Mouse (Mus musculus) hindbrain, embryonic 10.5 days (tissue): Measurements from ENCODE around the gene Ppp5c. TPM values are rescaled to one million over a fixed set of nuclear protein-coding genes. Genes with fewer than 3 reads are reported as not detected.

ENCODE experiments used
- DNase-seq: peaks from one replicate; pipeline ENCODE4 v3.0.0-alpha.2; 2017; ENCODE audit warnings: low spot score
- H3K27ac ChIP-seq: fragments of 300-500 bp; sonication (generic); 2 replicates; pipeline ENCODE4 v1.5.1; 2016; ENCODE audit warnings: mild to moderate bottlenecking, moderate library complexity
- H3K27me3 ChIP-seq: fragments of 300-500 bp; sonication (generic); 2 replicates; pipeline ENCODE4 v1.6.1; 2016; ENCODE audit warnings: mild to moderate bottlenecking; ENCODE audit not compliant: poor library complexity, insufficient read depth, severe bottlenecking
- H3K36me3 ChIP-seq: fragments of 300-500 bp; sonication (generic); 2 replicates; pipeline ENCODE4 v1.6.1; 2016; ENCODE audit warnings: mild to moderate bottlenecking, moderate library complexity
- H3K4me1 ChIP-seq: fragments of 300-500 bp; sonication (generic); replicated peaks from 2 replicates; pipeline ENCODE4 v1.6.1; 2016; ENCODE audit warnings: mild to moderate bottlenecking
- H3K4me3 ChIP-seq: fragments of 300-500 bp; sonication (generic); 2 replicates; pipeline ENCODE4 v1.5.1; 2016; ENCODE audit warnings: mild to moderate bottlenecking, moderate library complexity
- H3K9me3 ChIP-seq: fragments of 300-500 bp; sonication (generic); 2 replicates; pipeline ENCODE4 v1.6.1; 2016; ENCODE audit warnings: mild to moderate bottlenecking, moderate library complexity
- WGBS: fragments of 180-500 bp; shearing (Covaris S2); methylation state at CpG from one replicate; pipeline ENCODE4 v1.1.7; 2016; 5-methylcytosine and 5-hydroxymethylcytosine counted together
- polyA plus RNA-seq: library from polyadenylated mRNA; unstranded; fragments of >200 nt; fragmentation: Nextera tagmentation; extraction: Ambion mirVana; gene quantifications from 2 replicates; pipeline ENCODE4 v1.2.1, GENCODE M21; 2016

Ppp5c gene
- polyA plus RNA-seq, 1 experiment from 2014 or later: 126 TPM

DNA sequence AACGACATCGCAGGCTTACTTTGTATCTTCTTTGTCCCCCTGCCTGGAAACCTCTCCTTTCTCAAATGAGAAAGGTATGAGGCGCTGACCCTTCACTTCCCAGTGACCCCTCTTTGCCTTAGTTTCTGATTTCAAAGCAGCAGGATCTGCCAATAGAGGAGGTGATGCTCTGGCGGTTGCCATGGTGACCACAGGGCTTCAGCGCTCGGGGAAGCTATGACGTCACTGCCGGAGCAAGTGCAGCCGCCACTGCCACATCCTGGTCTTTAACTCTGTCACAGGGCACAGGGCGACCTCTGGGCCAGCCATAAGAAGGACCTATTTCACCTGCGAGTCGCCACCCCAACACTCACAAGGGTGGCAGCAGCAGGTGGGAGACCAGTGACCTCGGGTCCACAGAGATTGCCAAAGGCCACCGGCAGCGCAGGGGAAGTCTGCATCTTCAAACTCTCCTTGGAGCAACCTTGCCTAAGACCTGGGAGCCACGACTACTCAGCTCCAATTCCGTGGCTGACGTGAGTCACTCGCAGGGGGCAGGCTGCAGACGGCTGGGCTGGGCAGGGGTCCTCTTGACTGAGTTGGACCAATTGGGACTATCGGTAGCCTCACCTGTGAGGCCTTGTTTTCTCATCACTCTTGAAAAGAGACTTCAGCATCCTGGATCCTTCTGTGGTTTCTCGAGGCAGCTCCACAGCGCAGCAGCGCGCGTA lies 44.7 kb downstream of the Ppp5c start, which contains the start of gene Gm42372:
Gene Gm42372, plus strand, starts transcription at position 228 of the 710 bp plus-strand sequence.
- peak; percentile 87 for DNase-seq
- Histone ChIP-seq H3K4me1 (peaks cover 49% of the 10 kb centered on the region), H3K27ac (peak within 1 kb of the TSS; percentile 82), H3K36me3 (peaks cover 6% of the 10 kb centered on the region; the same call in 1 of the 2 replicates), H3K9me3 (no peaks in the 10 kb centered on the region), H3K4me3 (peak within 1 kb of the TSS; percentile 53), H3K27me3 (no peaks in the 10 kb centered on the region)
- 22% methylated on average over 26 of the region's 26 CpGs for WGBS

DNA sequence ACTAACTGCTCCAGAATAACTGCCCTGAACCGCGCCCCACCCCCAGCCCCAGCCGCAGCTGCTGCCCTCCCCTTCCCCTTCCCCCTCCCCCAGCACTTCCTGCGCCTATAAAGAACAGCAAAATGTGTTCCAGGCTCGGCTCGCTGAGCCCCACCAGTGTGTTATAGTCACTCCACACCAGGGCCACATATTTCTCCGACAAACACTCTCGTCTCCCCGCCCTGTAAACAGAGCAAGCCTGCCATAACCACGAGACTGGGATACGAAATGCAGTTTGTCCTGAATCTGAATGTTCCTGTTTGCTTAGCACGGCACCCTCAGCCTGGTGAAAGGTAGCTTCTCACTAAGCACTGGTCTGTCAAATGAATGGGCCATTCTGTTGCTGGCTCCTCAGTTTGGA lies 47.4 kb downstream of the Ppp5c start:
- peak; percentile 57 for DNase-seq
- 10% methylated on average over 12 of the region's 12 CpGs for WGBS
- Histone ChIP-seq H3K4me1 (peaks cover 42% of the 10 kb centered on the region), H3K36me3 (peaks cover 3% of the 10 kb centered on the region; the same call in 1 of the 2 replicates), H3K4me3 (peak overlapping the region; percentile 41), H3K27me3 (no peaks in the 10 kb centered on the region), H3K27ac (peak overlapping the region; percentile 87), H3K9me3 (no peaks in the 10 kb centered on the region)

DNA sequence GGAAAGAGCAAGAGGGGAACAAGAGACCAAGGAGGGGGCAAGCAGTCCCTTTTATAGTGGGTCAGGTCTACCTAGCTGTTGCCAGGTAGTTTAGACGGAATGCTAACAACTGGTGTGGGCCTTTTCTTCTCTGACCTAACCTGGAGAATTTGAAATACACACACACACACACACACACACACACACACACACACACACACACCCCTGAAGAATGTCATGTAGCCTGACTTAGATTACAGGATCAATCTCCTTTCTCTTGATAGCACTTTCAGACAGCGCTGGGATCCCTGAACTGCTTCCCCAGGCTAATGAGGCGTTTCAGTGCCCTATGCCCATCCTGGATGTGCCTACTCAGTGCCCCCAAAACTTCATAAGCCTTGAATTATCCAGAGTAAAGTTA lies 49.1 kb downstream of the Ppp5c start:
- Histone ChIP-seq H3K9me3 (no peaks in the 10 kb centered on the region), H3K4me1 (peaks cover 34% of the 10 kb centered on the region), H3K4me3 (no peak overlapping the region), H3K36me3 (no peaks in the 10 kb centered on the region), H3K27ac (no peak overlapping the region), H3K27me3 (no peaks in the 10 kb centered on the region)
- DNase-seq: no peak
- WGBS: 90% methylated on average over 3 of the region's 3 CpGs

DNA sequence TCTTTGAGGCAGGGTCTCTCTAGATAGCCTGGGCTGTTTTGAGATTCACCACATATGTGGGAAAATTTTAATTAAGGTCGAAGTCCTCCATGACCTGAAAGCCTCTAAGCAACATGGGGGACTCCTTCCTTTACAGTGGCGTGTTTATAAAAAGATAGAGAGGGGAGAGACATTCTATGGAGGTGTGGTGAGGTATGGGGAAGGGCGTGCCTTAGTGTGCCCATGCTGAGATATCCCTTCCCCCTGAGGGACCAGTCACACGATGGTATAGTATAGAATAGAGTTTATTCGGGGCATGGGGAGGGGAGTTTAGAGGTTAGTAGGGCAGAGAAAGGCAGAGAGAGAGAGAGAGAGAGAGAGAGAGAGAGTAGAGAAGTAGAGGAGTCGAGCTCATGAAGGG lies 49.6 kb downstream of the Ppp5c start:
- no peak for DNase-seq
- H3K27ac ChIP-seq: no peak overlapping the region
- H3K4me1 ChIP-seq: peaks cover 30% of the 10 kb centered on the region
- no peak overlapping the region for H3K4me3 ChIP-seq
- H3K9me3 ChIP-seq: no peaks in the 10 kb centered on the region
- WGBS: 75% methylated on average over 6 of the region's 6 CpGs
- H3K27me3 ChIP-seq: no peaks in the 10 kb centered on the region
- no peaks in the 10 kb centered on the region for H3K36me3 ChIP-seq

DNA sequence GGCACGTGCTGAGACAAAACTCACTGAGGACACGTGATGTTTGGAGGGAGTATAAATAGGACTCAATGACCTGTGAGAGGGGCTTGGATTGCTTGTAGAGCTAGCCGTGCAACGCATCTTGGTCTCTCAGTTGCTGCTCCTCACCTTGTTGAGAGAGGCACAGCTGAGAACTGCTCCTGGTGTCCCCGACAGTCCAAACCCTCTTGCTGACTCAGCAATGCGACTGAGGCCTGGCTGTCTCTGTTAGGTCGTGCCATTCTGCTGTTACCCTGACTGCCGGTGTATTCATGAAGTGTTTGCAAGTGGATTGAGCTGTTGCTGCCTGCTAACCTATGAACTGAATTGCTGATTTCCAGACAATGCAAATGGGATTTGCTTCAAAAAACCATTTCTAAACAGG lies 51.4 kb downstream of the Ppp5c start:
- DNase-seq: no peak
- WGBS: 63% methylated on average over 8 of the region's 8 CpGs
- Histone ChIP-seq H3K4me3 (no peak overlapping the region), H3K9me3 (no peaks in the 10 kb centered on the region), H3K4me1 (peaks cover 16% of the 10 kb centered on the region; the same call in 1 of the 2 replicates), H3K27ac (no peak overlapping the region), H3K36me3 (no peaks in the 10 kb centered on the region), H3K27me3 (no peaks in the 10 kb centered on the region)

DNA sequence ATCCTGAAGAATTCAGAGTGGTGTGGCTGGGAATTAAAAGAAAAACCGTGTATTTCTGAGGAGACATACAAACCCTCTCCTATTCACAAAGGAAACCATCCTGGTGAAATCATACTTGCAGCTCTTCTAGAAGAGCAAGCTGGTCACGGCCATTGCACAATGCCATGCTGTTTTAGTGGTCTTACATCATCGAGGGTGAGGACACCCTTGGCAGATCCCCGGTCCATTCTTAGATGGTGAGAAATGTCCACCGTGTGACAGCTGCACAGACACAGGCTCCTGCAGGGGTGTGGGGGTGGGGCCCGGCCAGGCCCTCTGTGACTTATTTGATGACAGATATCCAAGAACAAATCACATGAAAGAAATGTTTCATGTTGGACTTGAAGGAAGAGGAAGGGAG lies 53.7 kb downstream of the Ppp5c start:
- DNase-seq: no peak
- no peak overlapping the region for H3K27ac ChIP-seq
- no peaks in the 10 kb centered on the region for H3K27me3 ChIP-seq
- no peaks in the 10 kb centered on the region for H3K4me1 ChIP-seq
- no peak overlapping the region for H3K4me3 ChIP-seq
- 76% methylated on average over 6 of the region's 6 CpGs for WGBS
- no peaks in the 10 kb centered on the region for H3K36me3 ChIP-seq
- H3K9me3 ChIP-seq: 0 out of 2 replicates have a peak, but pooled peaks cover 5% of the 10 kb centered on the region

DNA sequence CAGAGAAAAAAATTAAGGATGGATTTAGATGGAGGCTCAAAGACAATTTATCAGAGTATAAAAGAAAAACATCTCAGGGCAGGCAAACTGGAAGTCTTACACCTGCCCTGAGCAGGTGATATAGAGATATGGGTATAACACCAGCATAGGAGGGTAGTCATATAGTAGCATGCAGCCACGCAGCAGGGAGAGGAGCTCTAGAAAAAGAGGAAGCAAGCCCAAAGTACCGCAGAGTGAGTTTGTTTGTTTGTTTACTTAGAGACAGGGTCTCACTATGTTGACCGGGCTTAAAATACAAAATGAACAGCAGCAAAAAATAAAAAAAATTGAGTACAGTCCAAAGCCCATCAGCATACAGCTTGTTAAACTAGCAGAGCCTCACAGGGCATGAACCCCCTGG lies 56.6 kb downstream of the Ppp5c start:
- Histone ChIP-seq H3K27me3 (no peaks in the 10 kb centered on the region), H3K27ac (no peak overlapping the region), H3K36me3 (no peaks in the 10 kb centered on the region), H3K4me1 (no peaks in the 10 kb centered on the region), H3K4me3 (no peak overlapping the region), H3K9me3 (0 out of 2 replicates have a peak, but pooled peaks cover 5% of the 10 kb centered on the region)
- WGBS: 85% methylated on average over 3 of the region's 3 CpGs
- DNase-seq: no peak

DNA sequence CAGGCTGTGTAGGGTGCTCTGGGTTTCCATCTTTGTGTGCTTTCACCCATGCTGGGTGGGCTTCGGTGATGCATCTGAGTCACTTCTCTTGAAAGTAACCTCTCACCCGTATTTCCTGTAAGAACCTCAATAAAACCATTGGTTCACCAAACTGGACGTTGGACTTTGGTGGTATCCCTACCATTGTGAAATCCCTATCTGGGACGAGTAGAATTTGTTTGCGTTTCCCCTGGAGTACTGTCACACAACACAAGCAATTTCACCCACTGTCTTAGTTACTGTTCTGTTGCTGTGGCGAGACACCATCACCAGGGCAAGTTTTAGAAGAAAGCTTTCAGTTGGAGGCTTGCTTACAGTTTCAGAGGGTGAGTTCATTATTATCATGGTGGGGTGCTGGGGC lies 59.3 kb downstream of the Ppp5c start:
- H3K4me3 ChIP-seq: no peak overlapping the region
- H3K36me3 ChIP-seq: no peaks in the 10 kb centered on the region
- WGBS: 87% methylated on average over 6 of the region's 6 CpGs
- no peaks in the 10 kb centered on the region for H3K27me3 ChIP-seq
- DNase-seq: no peak
- no peaks in the 10 kb centered on the region for H3K4me1 ChIP-seq
- no peak overlapping the region for H3K27ac ChIP-seq
- 0 out of 2 replicates have a peak, but pooled peaks cover 5% of the 10 kb centered on the region for H3K9me3 ChIP-seq

DNA sequence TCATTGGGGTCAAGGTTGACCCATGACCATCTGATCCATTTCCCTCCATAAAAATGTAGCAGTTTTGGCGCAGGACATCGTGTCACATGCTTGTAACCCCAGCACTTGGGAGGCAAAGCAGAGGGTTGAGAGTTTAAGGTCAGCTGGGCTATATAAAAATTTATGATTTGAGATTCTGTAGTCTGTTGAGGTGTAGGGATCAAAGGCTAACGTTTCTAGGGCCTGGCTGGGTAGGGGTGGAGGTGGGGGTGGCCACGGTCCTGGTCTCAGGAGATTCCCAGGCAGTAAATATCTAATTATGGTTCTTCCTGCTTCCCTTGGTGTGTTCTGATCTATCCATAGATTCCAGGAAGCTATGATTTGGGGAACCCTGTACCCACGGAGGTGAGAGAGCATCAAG lies 66.0 kb downstream of the Ppp5c start:
- no peak for DNase-seq
- Histone ChIP-seq H3K27me3 (peaks cover 13% of the 10 kb centered on the region; the same call in 1 of the 2 replicates), H3K27ac (no peak overlapping the region), H3K9me3 (no peaks in the 10 kb centered on the region), H3K4me3 (no peak overlapping the region), H3K36me3 (peaks cover 5% of the 10 kb centered on the region; the same call in 1 of the 2 replicates), H3K4me1 (peaks cover 28% of the 10 kb centered on the region)
- WGBS: 83% methylated on average over 5 of the region's 5 CpGs

DNA sequence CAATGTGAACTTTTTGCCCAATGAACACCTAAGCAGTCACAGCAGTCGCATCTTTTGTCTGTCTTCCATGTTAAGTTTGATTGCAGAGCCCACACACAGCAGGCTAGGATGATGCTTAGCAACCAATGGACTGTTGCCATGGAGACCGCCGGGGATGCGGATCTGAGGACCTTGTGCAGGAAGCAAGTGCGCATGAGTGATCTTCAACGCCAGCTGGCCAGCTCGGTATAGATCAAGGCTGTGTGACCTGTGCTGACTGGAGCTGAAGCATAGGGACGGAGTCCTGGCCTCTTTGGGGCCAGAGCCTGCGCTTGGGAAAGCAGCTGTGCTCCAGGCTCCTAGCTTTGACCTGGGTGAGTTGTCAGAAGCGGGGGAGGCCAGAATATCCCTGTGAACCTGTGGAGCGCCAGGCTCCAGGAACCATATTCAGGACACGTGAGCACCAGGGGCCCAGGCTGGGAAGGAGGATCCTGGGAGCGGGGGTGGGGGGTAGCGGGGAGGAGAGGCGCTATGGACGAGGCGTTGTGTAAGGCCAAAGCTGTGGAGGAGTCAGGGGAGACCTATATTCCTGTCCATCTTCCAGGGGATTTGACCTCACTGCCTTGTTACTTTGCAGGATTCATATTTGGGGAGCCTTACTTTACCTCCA lies 68.1 kb downstream of the Ppp5c start, which contains the start of gene Pnmal1:
Gene Pnmal1, plus strand, starts transcription at position 141 of the 649 bp plus-strand sequence.
- peaks cover 32% of the 10 kb centered on the region for H3K4me1 ChIP-seq
- DNase-seq: peak; percentile 95
- 19% methylated on average over 17 of the region's 17 CpGs for whole genome bisulfite sequencing

DNA sequence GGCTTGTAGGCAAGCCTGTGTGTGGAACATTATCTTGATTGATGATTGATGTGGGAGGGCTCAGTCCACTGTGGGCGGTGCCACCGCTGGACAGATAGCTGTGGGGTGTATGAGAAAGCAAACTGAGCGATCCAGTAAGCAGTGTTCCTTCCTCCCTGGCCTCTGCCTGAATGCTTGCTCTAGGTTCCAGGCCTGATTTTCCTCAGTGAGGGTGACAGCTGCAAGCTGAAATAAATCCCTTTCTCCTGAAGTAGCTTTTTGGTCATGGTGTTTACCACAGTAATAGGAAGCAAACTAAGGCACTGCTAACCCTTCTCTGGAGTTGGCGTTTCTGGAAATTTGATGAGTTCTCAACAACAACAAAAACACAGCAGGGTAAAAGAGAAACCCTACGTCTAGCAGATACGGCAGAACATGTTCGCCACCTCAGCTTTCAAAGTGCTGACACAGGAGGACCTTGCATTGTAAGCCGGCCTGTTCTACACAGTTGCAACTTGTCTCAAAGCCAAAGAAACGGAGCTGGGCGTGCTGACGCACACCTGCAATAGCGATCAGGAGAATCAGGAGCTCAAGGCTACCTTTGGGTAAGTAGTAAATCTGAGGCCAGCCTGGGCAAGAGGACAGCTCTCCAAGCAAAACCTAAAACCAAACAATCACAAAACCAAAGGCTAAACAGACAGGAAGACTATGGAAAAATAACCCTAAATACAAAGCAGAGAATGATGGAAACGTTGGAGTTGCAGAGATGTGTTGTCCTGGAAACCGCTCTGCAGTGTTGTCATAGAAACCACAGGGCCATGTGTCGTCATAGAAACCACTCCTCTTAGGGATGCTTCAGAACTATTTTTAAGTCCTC lies 71.1 kb downstream of the Ppp5c start:
- H3K27ac ChIP-seq: peak overlapping the region; percentile 17; the same call in 1 of the 2 replicates
- H3K4me3 ChIP-seq: no peak overlapping the region
- peaks cover 18% of the 10 kb centered on the region; the same call in 1 of the 2 replicates for H3K27me3 ChIP-seq
- 62% methylated on average over 15 of the region's 15 CpGs for WGBS
- H3K36me3 ChIP-seq: no peaks in the 10 kb centered on the region; the same call in 1 of the 2 replicates
- no peak for DNase-seq
- peaks cover 32% of the 10 kb centered on the region for H3K4me1 ChIP-seq
- H3K9me3 ChIP-seq: peaks cover 5% of the 10 kb centered on the region; the same call in 1 of the 2 replicates

More for the DNA sequence above, 68.1 kb downstream of the Ppp5c start, which contains the start of gene Pnmal1:
- peaks cover 5% of the 10 kb centered on the region; the same call in 1 of the 2 replicates for H3K36me3 ChIP-seq
- H3K27me3 ChIP-seq: peaks cover 13% of the 10 kb centered on the region; the same call in 1 of the 2 replicates
- H3K27ac ChIP-seq: peak within 1 kb of the TSS; percentile 90
- H3K4me3 ChIP-seq: peak within 1 kb of the TSS; percentile 45
- H3K9me3 ChIP-seq: peaks cover 5% of the 10 kb centered on the region; the same call in 1 of the 2 replicates

DNA sequence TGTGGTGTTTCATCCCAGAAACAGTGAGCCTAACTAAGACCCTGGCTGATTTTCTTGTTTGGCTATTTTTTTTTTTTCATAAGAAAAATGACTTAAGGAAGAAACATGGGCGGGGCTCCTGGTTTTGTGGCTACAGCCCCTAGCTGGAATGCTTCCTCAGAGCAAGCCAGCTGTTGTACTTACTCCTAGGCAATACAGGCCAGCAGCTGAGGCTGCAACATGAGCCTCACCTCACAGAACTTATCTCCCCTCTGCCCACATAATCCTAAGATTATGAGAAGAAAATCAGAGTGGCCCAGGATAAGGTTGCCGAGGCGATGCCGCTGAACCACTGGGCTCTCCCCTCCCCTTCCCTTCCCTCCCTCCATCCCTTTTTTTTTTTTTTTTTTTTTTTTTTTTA lies 72.0 kb downstream of the Ppp5c start:
- Histone ChIP-seq H3K27me3 (peaks cover 20% of the 10 kb centered on the region; the same call in 1 of the 2 replicates), H3K4me3 (no peak overlapping the region), H3K4me1 (peaks cover 28% of the 10 kb centered on the region), H3K9me3 (peaks cover 5% of the 10 kb centered on the region; the same call in 1 of the 2 replicates), H3K27ac (no peak overlapping the region), H3K36me3 (no peaks in the 10 kb centered on the region)
- WGBS: 92% methylated on average over 4 of the region's 4 CpGs
- DNase-seq: no peak
